Mouse (Mus musculus) megakaryocyte, embryonic 14.5 days (primary cell): Measurements from ENCODE around the gene Rcsd1.

ENCODE experiments used
- FLI1 ChIP-seq: IDR thresholded peaks from 2 replicates; pipeline ENCODE4 v1.6.1; 2012; ENCODE audit warnings: low read length, inconsistent platforms, mixed read lengths
- GATA1 ChIP-seq: IDR thresholded peaks from 3 replicates; pipeline ENCODE4 v1.6.1; 2012; ENCODE audit warnings: mixed read lengths, low read length, inconsistent platforms, borderline replicate concordance

DNA sequence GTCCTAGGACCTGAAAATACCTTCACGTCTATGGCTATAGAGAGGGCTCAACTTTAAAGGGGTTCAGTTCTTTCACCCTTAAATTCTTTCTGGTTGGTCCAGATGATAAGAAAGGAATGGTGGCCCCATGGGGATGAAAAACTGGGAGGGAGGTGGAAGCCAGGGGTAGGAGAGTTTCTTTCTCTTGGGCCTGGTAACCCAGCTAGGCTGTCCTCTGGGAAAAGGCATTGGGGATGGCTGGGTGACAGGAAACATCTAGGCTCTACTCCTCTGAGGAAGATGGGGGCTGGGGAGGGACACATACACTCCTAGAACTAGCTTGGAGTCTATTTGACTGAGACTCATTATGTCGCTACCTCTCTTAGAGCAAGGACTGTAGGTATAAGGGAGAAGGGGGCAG is 21.7 kb downstream of the Rcsd1 start:
- no peak for TF ChIP-seq GATA1
- TF ChIP-seq FLI1: no peak
